Mouse (Mus musculus) Muller cell, postnatal 12 days (primary cell): Measurements from ENCODE around the gene Fam161b.

ENCODE experiments used
- DNase-seq: peaks from one replicate; pipeline ENCODE4 v3.0.0-alpha.2; 2015; ENCODE audit errors: inconsistent ontology term

Gene Fam161b

GRCm38 (mm10) chr12:84361555-84362489, at the start of gene Fam161b, which contains the start of gene Coq6:
TSS of gene Fam161b (minus strand) at chr12:84361833.
TSS of gene Coq6 (plus strand) at chr12:84361657.
- peak; percentile 96 for DNase-seq

- peak; percentile 92 for DNase-seq
Measured at GRCm38 (mm10) chr12:84408819-84409507, 47.3 kb upstream of the Fam161b start, which contains the start of the genes Entpd5 and Bbof1. TSS of gene Entpd5 (minus strand) at chr12:84409029. TSS of gene Bbof1 (plus strand) at chr12:84409071.

- DNase-seq: peak; percentile 40
Measured at GRCm38 (mm10) chr12:84407874-84408818, 46.5 kb upstream of the Fam161b start.

DNA sequence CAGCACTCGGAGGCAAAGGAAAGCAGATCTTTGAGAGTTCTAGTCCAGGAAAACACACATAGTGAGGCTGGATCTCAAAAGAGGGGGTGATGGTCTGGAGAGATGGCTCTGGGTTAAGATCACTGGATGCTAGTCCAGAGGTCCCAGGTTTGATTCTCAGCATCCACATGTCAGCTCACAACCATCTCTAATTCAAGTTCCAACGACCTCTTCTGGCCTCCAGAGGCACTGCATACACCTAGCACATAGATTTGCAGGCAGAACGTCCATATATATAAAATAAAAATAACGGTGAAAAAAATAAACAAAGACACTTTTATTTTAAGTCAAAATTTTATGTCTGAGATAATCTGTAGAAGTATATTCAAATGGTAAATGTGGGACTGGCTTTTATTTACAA, 45.6 kb upstream of the Fam161b start:
- no peak for DNase-seq

DNA sequence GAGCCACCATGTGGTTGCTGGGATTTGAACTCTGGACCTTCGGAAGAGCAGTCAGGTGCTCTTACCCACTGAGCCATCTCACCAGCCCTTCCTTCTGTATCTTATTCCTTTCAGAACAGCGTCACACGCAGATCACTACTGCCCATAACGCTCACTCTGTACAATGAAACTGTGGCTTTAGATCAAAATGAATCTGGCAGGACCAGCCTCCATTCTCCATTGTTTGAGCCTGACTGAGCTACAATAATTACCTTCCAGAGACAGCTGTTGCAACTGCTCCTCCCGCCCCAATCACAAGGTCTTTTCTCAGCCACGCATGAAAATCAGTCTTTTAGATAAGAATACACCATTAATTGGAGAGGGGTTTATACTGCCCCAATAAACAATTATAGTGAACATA, 42.9 kb upstream of the Fam161b start:
- DNase-seq: peak; percentile 71

DNA sequence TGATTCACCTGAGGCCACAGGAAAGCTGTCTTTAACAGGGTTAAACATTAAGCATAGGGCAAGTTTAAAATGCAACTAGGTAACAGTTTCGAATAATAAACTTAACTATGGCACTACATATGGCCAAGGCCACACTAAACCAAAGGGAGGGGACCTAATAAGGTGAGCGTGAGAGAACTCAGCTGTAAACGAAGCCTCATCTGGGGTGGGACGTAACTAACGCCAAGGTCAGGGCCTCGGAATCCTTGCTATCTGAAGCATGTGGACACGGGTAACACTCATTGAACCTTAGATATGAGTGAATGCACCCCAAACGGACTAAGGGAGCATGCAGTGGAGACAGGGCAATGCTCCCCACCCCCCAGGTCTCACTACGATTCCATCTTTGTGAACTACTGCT, 41.3 kb upstream of the Fam161b start:
- no peak for DNase-seq

- DNase-seq: no peak
Measured at GRCm38 (mm10) chr12:84400653-84401052, 39.0 kb upstream of the Fam161b start.

- DNase-seq: no peak
Measured at GRCm38 (mm10) chr12:84400068-84400467, 38.4 kb upstream of the Fam161b start.

- DNase-seq: no peak
Measured at GRCm38 (mm10) chr12:84399663-84400062, 38.0 kb upstream of the Fam161b start.

DNA sequence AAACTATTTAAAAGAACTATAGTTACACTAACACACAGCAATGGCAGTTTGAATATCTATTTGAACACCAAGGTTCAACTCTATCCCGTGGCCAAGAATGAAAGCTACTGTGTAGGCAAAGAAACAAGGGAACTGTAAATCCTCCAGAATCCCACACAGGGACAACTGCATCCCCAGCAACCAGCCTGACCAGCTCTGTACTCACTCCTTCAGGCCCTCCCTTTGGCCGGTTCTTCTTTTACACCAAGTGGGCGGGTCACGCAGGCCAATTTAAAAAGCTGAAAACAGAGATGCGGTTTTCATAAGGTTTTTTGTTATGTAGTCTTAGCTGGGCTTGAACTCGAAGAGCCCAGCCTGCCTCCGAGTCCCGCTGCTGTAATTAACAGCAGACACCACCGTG, 37.5 kb upstream of the Fam161b start:
- no peak for DNase-seq

DNA sequence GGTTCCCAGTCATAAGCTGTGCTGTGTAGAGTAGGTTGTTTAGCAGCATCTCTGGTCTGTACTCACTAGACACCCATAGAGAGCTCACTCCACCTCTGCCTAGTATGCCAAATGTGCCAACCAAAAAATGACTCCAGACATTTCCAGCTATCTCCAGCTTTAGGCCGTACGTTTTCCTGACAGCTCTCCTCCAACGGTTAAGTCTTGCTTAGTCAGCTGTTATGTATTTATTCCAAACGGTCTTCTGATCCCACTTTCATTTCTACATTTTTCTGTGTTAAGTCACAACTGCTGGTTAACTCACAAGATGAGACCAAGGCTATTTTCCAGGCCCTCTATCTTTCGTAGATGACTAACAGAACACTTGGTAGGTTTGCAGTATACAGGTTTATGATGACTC, 37.0 kb upstream of the Fam161b start:
- DNase-seq: no peak

DNA sequence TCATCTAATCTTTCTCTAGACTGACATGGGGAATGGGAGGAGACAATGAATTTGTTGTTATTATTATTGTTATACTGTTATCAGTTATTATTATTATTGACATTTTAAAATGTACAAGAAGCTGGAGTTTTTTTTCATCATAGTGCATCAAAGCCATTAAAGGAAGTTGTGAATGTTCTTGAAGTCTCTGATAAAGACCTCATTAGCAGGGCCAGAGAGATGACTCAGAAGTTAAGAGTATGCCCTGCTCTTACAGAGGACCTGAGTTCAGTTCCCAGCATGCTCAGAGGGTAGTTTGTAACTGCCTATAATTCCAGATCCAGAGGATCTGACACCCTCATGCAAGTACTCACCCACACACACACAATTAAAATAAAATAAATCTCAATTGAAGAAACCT, 36.1 kb upstream of the Fam161b start:
- DNase-seq: no peak

GRCm38 (mm10) chr12:84396947-84397679, 35.5 kb upstream of the Fam161b start:
- DNase-seq: no peak

- no peak for DNase-seq
Measured at GRCm38 (mm10) chr12:84393847-84394246, 32.2 kb upstream of the Fam161b start.

DNA sequence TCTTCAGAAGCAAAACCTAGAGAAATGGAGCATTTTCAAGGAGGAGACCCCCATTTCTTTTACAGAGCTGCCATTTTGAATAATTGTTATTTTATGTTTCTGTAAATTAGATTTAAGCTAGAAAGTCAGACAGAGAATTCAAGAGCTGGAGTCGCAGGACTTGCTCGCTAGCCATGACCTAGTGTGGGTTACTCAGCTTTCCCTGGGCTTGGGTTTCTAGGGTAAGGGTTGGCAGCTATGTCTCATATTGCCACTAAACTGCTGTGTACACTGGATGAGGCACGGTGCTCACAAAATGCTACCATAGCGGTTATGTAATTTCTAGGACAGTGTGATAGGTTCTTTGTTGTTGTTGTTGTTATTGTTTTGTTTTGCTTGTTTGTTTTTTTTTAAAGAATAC, 31.0 kb upstream of the Fam161b start:
- DNase-seq: no peak

- no peak for DNase-seq
Measured at GRCm38 (mm10) chr12:84390336-84390735, 28.7 kb upstream of the Fam161b start.

DNA sequence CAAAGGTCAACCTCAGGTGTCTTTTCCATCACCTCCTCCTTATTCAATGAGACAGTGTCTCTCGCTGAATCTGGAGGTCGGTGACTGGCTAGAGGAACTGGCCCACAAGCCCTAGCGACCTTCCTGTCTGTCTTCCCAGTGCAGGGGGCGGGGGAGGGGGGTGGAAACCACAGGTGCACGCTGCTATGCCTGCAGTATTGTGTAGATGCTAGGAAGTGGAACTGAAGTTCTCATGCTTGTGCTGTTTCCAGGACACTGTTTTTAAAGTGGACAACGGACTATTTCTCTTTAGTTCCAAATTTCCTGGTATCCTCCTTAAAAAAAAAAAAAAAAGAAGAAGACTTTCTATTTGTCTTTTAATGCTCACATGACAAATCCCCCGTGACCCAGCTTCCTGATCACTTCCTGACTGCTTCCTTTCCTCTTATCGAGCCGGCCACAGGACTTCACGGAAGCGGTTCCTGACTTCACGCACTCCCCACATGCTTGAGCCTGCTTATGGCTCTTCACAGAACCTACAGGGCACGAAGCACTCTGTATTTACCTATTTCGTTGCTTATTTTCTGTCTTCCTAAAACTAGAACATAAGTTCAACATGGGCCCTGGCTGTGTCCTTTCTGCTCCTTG, 27.3 kb upstream of the Fam161b start:
- DNase-seq: no peak

- DNase-seq: no peak
Measured at GRCm38 (mm10) chr12:84388097-84388496, 26.5 kb upstream of the Fam161b start.

GRCm38 (mm10) chr12:84385408-84385807, 23.8 kb upstream of the Fam161b start:
- no peak for DNase-seq

GRCm38 (mm10) chr12:84384644-84385081, 23.0 kb upstream of the Fam161b start:
- peak; percentile 83 for DNase-seq
